Mouse (Mus musculus) monocyte, adult 2 months (primary cell): ENCODE results near the gene Wdfy2.
A peak's percentile ranks its signal among the peaks of the same experiment; 100 is the strongest.

Experiments used
- DNase-seq, 2 experiments: peaks; one replicate each; pipeline ENCODE4 v3.0.0; 2022; ENCODE audit warnings: low spot score in 2 of 2, low read depth in 1 of 2

Wdfy2 gene

GRCm38 (mm10) chr14:62922637-62923036 is 85.2 kb downstream of the Wdfy2 start:
- DNase-seq: no peak

- no peak for DNase-seq
Observed at GRCm38 (mm10) chr14:62924800-62925199, 87.3 kb downstream of the Wdfy2 start.

DNA sequence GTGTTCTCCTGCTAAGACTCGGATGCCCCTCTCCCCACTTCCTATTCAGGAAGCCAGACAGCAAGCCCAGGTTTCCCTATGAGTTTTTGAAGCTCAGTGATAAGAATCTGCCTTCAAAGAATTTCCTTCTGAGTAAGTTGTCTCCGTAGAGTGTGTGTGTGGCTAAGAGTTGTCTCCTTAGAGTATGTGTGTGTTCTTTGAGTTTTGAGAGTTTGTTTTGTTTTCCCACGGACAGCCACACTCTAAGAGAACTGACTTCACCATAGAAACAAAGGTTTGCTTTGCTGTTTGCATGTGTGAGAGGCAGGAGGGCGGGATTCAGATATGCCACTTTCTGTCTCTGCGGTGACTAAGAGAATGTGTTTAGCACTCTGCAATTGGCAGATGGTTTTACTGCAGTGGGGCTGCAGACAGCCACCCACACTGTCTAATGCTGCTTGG is 90.6 kb downstream of the Wdfy2 start:
- DNase-seq: no peak

DNA sequence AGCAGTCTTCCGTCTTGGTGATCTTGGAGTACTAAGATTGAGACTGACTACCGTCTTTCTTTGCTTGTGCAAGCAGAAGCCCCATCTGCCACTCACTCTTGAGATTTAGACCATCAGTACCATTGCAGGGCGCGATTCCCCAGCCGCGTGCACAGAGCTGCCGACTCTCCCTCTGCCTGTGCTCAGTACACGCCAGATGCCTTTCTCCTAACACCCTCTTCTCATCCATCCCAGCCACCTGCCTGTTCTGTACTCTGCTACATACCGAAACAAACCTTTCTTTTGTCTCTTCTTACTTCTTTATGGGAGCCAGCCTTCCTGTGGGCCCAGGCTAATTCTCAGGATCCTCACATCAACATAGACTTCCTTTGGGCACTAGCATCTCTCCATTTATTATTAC is 97.9 kb downstream of the Wdfy2 start:
- no peak for DNase-seq

- DNase-seq: no peak
Observed at GRCm38 (mm10) chr14:62936631-62937380, 99.3 kb downstream of the Wdfy2 start.

DNA sequence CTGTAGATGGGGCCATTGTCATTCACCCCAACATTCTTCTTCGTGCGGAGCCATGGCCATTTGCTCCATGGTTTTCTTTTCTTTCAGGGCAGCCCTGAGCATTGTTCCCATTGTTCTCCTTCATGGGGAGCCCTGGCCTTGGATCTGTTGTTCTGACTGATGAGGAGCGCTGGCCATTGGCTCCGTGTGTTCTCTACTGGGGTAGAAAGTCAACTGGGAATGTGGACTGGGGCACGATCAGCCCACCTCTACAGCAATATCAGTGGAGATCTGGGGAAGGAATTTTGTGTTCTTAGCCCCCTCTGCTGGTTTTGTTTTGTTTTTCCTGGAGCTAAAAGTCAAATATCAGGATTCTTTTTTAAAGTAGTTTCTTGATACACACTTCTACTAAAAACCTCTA is 100.2 kb downstream of the Wdfy2 start:
- DNase-seq: no peak

- no peak for DNase-seq
Observed at GRCm38 (mm10) chr14:62939435-62939834, 102.0 kb downstream of the Wdfy2 start.

GRCm38 (mm10) chr14:62940383-62941074 is 103.1 kb downstream of the Wdfy2 start:
- peak; percentile 15 to 32 for DNase-seq

DNA sequence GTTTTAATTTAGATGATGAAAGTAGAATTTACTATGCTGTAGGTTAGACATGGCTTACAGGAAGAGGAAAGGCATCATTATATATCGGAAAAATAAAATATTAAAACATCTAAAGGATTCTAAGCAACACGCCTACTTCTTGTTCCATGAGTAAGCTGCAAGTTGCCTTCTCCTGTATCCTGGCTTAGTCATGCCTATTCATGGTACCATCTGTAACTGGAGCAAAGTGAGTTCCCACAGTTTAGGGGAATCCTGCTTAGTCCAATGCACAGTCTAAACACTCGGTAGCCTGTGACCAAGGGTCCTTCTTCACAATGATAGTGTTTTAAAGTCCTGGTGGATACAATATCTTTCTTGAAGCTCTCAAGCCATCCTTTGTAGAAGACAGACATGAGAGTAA is 109.3 kb downstream of the Wdfy2 start:
- DNase-seq: no peak

DNA sequence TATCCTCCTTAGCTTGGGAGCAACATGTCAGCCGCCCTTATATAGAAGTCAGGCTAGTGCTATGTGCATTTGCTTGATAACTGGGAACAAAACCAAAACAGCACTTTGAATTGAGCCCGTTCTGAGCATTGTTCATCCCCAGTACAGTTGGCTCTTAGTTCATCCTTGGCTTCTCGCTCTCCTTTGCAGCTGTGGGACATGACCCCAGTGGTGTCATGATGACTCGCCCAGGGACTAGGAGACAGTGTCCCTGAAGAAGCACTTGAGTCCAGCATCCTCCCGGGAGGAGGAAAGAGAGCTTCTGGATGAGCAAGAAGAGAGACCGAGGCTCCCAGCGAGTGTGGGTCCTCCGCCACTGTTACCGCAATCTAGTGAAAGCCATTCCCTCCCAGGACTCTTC is 118.6 kb downstream of the Wdfy2 start:
- DNase-seq: no peak

DNA sequence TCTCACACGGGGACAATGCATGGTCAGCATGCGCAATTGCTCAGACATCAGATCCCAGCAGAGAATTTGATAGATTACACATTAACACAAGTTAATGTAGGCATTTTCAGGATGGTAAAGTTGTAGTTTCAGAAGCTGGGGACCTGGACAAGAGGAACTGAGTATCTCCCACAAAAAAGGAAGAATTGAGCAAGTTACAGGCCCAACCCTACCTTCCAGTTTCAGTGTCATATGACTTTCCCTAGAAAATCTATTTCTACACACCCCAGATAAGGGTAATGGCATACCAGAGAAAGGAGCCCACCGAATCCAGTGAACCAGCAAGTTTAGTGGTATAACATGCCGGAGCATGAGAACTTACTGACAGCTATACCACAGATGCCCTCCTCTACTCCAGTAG is 126.2 kb downstream of the Wdfy2 start:
- DNase-seq: no peak

GRCm38 (mm10) chr14:62965342-62965741 is 127.9 kb downstream of the Wdfy2 start:
- no peak for DNase-seq

DNA sequence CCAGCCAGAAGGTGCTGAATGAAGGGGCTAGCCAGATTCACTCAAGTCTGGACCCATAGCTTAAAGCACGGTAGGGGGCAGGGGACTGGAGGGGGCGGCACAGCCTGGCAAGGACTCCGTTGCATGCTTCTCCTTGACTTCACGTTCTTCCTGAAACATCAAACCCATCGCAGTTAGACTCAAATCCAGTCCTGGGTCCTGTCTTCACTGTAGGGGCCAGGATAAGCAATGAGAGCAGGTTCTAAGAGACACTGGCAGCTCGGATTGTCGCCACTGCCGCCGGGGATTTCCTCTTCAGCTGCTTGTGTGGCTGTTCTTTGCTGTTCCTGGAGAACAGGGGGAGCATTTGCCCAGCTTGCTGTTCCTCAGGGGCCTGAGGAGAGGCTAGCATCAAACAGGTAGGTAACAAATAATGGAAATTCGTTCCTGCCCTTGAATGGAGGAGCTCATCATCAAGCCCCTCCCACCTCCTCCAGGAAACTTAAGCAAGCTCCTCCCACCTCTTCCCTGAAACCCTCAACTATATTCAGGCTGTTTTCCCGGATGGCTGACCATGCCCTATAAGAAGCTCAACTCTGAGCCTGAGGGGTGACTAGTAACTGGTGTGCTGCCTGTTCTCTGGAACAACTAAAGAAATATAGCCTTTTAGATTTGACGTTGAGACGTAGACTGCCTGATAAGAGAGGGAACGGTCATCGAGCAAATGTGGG is 128.5 kb downstream of the Wdfy2 start:
- no peak for DNase-seq

GRCm38 (mm10) chr14:62975046-62975445 is 137.6 kb downstream of the Wdfy2 start:
- peak in 1 of 2 experiments; percentile 35 for DNase-seq

DNA sequence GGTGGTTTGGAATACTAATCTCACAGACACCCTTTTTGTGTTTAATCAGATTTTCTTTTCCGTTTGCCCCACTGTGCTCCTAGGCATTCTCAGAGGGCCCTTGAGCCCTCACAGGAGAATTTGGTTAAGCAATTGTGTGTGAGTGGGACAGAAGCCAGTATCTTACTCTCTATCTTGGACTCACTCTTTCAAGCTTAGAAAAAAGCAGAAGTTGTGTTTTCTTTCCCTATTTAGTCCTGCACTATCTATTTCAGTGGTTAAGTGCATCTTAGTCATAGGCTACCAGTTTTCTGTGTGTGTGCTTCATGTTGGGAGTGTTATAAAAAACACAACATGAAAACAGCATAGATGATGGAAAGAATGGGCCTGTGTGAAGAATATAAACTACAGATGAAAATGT is 142.3 kb downstream of the Wdfy2 start:
- DNase-seq: no peak

GRCm38 (mm10) chr14:62984410-62984809 is 146.9 kb downstream of the Wdfy2 start, which contains the start of gene Defb48:
Gene Defb48, minus strand, starts transcription at chr14:62984510.
- DNase-seq: no peak

GRCm38 (mm10) chr14:62991271-62991670 is 153.8 kb downstream of the Wdfy2 start:
- no peak for DNase-seq

- no peak for DNase-seq
Observed at GRCm38 (mm10) chr14:62991849-62992510, 154.5 kb downstream of the Wdfy2 start.

DNA sequence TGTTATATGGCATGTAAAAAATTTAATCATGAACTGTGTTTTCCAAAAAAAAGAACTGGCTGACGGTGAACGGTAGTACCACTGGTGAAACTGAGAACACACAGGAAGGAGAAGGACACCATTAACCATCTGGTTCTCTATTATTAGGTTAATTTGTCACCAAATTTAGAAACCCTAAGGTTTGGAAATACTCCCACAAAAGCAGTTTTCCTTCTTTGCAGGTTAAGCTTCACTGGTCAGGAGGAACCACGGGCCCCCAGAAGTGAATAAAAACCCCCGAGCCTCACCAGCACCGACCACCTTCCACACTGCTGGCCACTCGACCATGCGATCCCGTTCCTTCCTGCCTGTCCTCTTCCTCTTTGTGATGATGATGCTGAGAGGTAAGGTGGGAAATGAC is 160.3 kb downstream of the Wdfy2 start, which contains the start of gene Defb47:
Gene Defb47, plus strand, starts transcription at position 301 of the 400 bp plus-strand sequence.
- no peak for DNase-seq

- no peak for DNase-seq
Observed at GRCm38 (mm10) chr14:62998977-62999376, 161.5 kb downstream of the Wdfy2 start.

- no peak for DNase-seq
Observed at GRCm38 (mm10) chr14:63002588-63002987, 165.1 kb downstream of the Wdfy2 start.
